Mouse (Mus musculus) liver, postnatal 0 days (tissue): Measurements from ENCODE around the gene Zp3r. TPM values are rescaled to one million over a fixed set of nuclear protein-coding genes. Genes with fewer than 3 reads are reported as not detected.

ENCODE experiments used
- ATAC-seq: fragments of 200-750 bp; cut with Nextera tagmentation; 2 replicates; pipeline ENCODE4 v1.8.0; 2017; ENCODE audit warnings: mild to moderate bottlenecking, moderate library complexity
- DNase-seq: peaks from one replicate; pipeline ENCODE4 v3.0.0-alpha.2; 2016
- H3K27ac ChIP-seq: fragments of 300-500 bp; sonication (generic); 2 replicates; pipeline ENCODE4 v1.5.1; 2014; ENCODE audit warnings: antibody characterized with exemption, moderate library complexity, mild to moderate bottlenecking, low read depth
- H3K27me3 ChIP-seq: fragments of 300-500 bp; sonication (generic); 2 replicates; pipeline ENCODE4 v1.6.1; 2014; ENCODE audit warnings: low read length, control low read depth, mixed read lengths; ENCODE audit not compliant: insufficient read depth
- H3K36me3 ChIP-seq: fragments of 300-500 bp; sonication (generic); replicated peaks from 2 replicates; pipeline ENCODE4 v1.6.1; 2014; ENCODE audit warnings: mild to moderate bottlenecking, control low read depth, low read length, moderate library complexity, mixed read lengths; ENCODE audit not compliant: insufficient read depth
- H3K4me1 ChIP-seq: fragments of 300-500 bp; sonication (generic); 2 replicates; pipeline ENCODE4 v1.6.1; 2014; ENCODE audit warnings: antibody characterized with exemption, mild to moderate bottlenecking, control low read depth; ENCODE audit not compliant: insufficient read depth
- H3K4me2 ChIP-seq: fragments of 300-500 bp; sonication (generic); 2 replicates; pipeline ENCODE4 v1.6.1; 2014; ENCODE audit warnings: low read depth, mild to moderate bottlenecking, low read length, moderate library complexity, mixed read lengths
- H3K4me3 ChIP-seq: fragments of 300-500 bp; sonication (generic); 2 replicates; pipeline ENCODE4 v1.5.1; 2014; ENCODE audit warnings: low read depth, low read length
- H3K9ac ChIP-seq: fragments of 300-500 bp; sonication (generic); replicated peaks from 2 replicates; pipeline ENCODE4 v1.6.1; 2014; ENCODE audit warnings: mild to moderate bottlenecking, moderate library complexity
- H3K9me3 ChIP-seq: fragments of 300-500 bp; sonication (generic); 2 replicates; pipeline ENCODE4 v1.6.1; 2016; ENCODE audit warnings: mild to moderate bottlenecking, control low read depth, low read length, mixed read lengths
- CTCF ChIP-seq: sonication (generic); IDR thresholded peaks from 2 replicates; pipeline ENCODE4 v1.5.1; 2016; ENCODE audit warnings: antibody characterized with exemption, low read depth
- EP300 ChIP-seq: IDR thresholded peaks from 2 replicates; pipeline ENCODE4 v1.6.1; 2016; ENCODE audit warnings: antibody characterized with exemption, low read depth, mild to moderate bottlenecking
- WGBS: fragments of 180-500 bp; shearing (Covaris S2); extraction: QIAGEN DNeasy Blood & Tissue Kit; methylation state at CpG from one replicate; pipeline ENCODE4 v1.1.7; 2014; ENCODE audit not compliant: insufficient replicate concordance; 5-methylcytosine and 5-hydroxymethylcytosine counted together
- polyA plus RNA-seq: library from polyadenylated mRNA; unstranded; fragments of >200 nt; fragmentation: Nextera tagmentation; extraction: Ambion mirVana; gene quantifications from 2 replicates; pipeline ENCODE4 v1.2.1, GENCODE M21; 2015

The Zp3r gene
- polyA plus RNA-seq, 1 experiment from 2014 or later, result not detected

DNA sequence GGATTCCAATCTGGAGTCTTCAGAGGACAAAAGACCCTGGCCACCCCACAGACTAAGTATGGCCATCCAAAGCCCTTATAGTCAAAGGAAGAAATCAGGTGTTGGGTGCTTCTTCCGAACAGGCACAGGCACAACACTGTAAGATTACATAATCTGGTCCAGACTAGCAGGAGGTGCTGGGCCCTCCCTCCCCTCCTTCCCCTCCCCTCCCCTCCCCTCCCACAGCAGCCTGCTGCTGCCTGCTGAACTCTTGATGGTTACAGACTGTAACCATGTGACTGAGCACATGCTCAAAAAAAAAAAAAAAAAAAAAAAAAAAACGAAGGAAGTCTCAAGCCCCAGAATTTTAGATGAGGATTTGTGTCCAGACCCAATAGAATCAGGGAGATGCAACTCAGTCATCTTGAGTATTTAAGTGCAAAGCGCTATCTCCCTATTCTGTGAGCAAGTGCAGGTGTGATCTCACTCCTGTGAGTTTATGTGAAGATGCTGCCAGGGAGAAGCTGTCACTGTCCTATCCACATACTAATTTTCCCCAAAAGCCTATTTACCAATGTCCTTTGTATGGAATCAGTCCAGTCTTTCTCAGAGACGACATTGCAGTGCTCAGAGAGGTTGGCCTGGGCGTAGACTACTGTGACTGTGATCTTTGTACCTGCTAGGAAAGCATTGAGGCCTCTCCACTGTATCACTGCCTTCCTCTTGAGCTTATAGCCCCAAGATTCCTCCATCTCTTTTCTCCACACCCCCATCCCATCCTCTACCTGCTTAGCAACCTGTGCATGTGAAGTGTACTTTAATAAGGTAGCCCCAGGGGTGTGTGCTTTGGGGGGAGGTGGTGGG is 77.8 kb downstream of the Zp3r start:
- DNase-seq, result peak; percentile 18
- H3K27ac ChIP-seq, result peak overlapping the region; percentile 66; the same call in 1 of the 2 replicates
- H3K27me3 ChIP-seq, result no peaks in the 10 kb centered on the region
- TF ChIP-seq EP300, result no peak
- no peak for TF ChIP-seq CTCF
- ATAC-seq, result 0 out of 2 replicates have a peak, but pooled peaks have one; percentile 22
- no peak overlapping the region for H3K4me3 ChIP-seq
- H3K9ac ChIP-seq, result no peak overlapping the region
- no peak overlapping the region; the same call in 1 of the 2 replicates for H3K4me2 ChIP-seq
- peaks cover 9% of the 10 kb centered on the region; the same call in 1 of the 2 replicates for H3K4me1 ChIP-seq
- 55% methylated on average over 5 of the region's 5 CpGs for WGBS
- H3K36me3 ChIP-seq, result no peaks in the 10 kb centered on the region
- no peaks in the 10 kb centered on the region for H3K9me3 ChIP-seq

DNA sequence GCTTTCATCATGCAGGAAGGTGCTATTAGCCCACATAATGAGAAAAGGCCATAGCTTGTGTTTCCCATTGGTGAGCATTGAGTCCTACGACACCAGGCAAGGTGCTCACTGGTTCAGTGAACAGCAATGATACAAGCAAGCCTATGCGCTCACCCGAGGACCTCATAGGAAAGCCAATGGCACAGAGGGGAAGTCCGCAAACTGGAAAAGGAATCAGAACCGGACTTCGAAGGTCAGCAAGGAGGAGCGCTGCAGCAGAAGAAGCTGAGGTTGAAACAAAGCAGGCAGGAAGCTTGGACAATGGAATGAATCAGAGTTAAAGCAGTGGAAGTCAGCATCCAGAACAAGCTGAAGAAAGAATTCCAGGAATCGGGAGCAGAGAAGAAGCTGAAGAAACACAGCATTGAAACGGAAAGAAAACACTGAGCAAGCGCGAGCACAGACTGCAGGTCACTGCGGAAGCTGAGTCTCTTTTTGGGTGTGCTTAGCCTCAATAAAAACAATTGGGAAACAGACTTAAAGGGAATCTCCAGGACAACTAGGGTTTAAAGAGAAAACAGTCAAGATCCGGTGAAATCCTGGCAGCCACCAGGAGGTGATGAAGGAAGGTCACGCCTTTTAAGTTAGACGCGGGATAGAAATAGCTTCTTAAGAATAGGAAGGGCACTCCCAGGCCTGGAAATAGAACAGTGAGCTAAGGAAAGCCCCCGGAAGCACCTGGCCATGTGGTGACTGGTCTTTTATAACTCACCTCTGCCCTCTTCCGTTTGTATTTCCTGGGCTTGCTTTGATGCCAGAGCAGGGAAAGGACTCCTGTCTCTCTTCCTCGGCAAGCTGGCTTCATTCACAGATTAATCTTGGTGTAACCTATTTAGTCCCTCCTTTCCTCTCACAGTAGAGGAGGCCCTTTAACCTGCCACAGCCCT is 78.9 kb downstream of the Zp3r start:
- Histone ChIP-seq H3K4me3 (no peak overlapping the region), H3K9ac (no peak overlapping the region), H3K36me3 (no peaks in the 10 kb centered on the region), H3K27ac (peak overlapping the region; percentile 66; the same call in 1 of the 2 replicates), H3K27me3 (no peaks in the 10 kb centered on the region), H3K4me2 (peak overlapping the region; percentile 40), H3K9me3 (no peaks in the 10 kb centered on the region), H3K4me1 (peaks cover 9% of the 10 kb centered on the region; the same call in 1 of the 2 replicates)
- TF ChIP-seq EP300 (no peak), CTCF (no peak)
- WGBS, result 34% methylated on average over 19 of the region's 19 CpGs
- DNase-seq, result peak; percentile 20
- ATAC-seq, result peak; percentile 60

DNA sequence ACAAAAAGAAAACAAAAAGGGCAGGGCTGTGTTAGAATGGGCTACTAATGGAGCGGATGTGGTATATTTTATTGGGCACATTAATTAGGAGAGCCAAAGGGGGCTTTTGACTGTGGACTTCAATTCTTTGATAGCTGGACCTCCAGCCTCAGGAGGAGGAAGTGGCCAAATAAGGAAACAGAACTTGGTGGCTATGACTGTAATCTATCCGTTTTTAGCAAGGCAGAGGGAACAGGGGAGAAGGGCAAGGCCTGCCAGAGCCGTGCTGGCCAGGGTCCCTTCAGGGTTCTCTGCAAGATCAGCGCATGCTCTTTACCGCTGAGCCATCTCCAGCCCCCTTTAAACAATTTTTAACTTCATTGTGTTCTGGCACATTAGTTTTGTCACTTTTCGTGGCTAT is 79.7 kb downstream of the Zp3r start:
- Histone ChIP-seq H3K36me3 (no peaks in the 10 kb centered on the region), H3K4me2 (no peak overlapping the region), H3K27ac (peak overlapping the region; percentile 29; the same call in 1 of the 2 replicates), H3K9me3 (no peaks in the 10 kb centered on the region), H3K27me3 (no peaks in the 10 kb centered on the region), H3K4me3 (no peak overlapping the region), H3K9ac (no peak overlapping the region), H3K4me1 (peaks cover 9% of the 10 kb centered on the region; the same call in 1 of the 2 replicates)
- DNase-seq (no peak), ATAC-seq (no peak)
- WGBS, result 46% methylated on average over 6 of the region's 6 CpGs
- no peak for TF ChIP-seq EP300
- no peak for TF ChIP-seq CTCF

DNA sequence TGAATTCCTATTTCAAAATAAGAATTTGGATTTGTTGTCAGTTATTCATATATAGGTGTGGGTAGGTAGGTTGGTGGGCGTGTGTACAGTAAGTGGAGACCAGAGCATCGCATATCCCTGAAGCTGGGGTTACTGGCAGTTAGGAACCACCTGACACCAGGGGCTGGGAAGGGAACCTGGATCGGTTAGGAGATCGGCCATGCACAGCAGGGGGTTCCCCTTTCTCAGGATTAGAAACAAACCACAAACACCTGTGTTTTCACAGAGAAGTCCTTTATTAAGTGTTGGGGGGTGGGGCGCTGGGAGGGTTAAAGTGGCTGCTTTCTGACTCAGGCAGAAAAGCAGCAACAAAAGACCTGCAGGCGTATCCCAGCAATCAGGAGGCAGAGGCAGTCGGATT is 80.3 kb downstream of the Zp3r start:
- TF ChIP-seq CTCF, result no peak
- no peak for TF ChIP-seq EP300
- H3K9ac ChIP-seq, result no peak overlapping the region
- peak; percentile 23 for DNase-seq
- WGBS, result 41% methylated on average over 7 of the region's 7 CpGs
- peaks cover 9% of the 10 kb centered on the region; the same call in 1 of the 2 replicates for H3K4me1 ChIP-seq
- H3K4me3 ChIP-seq, result no peak overlapping the region
- H3K27ac ChIP-seq, result no peak overlapping the region
- H3K4me2 ChIP-seq, result no peak overlapping the region
- no peaks in the 10 kb centered on the region for H3K27me3 ChIP-seq
- no peaks in the 10 kb centered on the region for H3K36me3 ChIP-seq
- peak; percentile 23; the same call in 1 of the 2 replicates for ATAC-seq
- no peaks in the 10 kb centered on the region for H3K9me3 ChIP-seq

DNA sequence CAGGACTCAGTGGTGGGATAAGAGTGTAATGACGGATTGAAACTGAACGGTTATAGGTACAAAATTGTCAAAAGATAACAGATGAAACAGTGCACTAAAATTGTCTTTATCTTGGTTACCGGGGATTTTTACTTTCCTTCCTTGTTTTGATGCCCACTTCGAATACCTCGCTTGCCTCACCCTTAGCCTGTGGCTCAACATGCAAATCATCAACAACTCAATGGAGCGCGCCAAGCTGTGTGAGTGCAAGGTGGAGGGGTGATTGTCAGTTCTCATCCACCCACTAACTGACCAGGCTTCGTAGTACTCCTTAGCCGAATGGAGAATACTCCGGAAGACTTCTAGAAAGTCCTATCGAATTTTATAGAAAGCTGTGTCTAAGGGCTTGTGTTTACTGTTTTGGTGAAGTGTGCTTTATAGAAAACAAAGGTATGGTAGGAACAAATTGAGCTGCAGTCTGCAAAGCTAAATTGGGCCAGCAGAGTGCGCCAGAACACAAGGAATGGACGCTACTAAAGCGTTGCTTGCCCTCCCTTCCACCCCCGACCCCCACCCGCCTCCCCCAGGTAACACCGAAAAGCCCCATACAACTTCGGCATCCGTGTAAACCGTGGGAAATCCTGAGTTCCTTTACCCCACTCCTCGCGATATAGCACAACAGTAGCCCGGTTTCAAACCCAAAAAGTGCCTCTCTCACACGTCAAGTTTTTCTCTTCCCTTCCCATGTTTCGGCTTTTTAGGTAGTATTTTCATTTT is 81.6 kb downstream of the Zp3r start:
- no peaks in the 10 kb centered on the region for H3K9me3 ChIP-seq
- WGBS, result 17% methylated on average over 25 of the region's 25 CpGs
- peak; percentile 49 for ATAC-seq
- no peak overlapping the region for H3K27ac ChIP-seq
- H3K9ac ChIP-seq, result no peak overlapping the region
- H3K4me2 ChIP-seq, result peak overlapping the region; percentile 70
- no peaks in the 10 kb centered on the region for H3K36me3 ChIP-seq
- no peaks in the 10 kb centered on the region for H3K27me3 ChIP-seq
- DNase-seq, result peak; percentile 75
- peak overlapping the region; percentile 38 for H3K4me3 ChIP-seq
- H3K4me1 ChIP-seq, result peaks cover 9% of the 10 kb centered on the region; the same call in 1 of the 2 replicates
- TF ChIP-seq CTCF (peak; percentile 70), EP300 (no peak)

Other genes with a start within 250 kb of the Zp3r start
- not detected in 2 replicates for gene Cd55b, start 206.6 kb downstream of the Zp3r start, polyA plus RNA-seq
- gene Cd55, start 166.9 kb downstream of the Zp3r start, polyA plus RNA-seq, result 10.7 and 13.2 TPM in 2 replicates
- gene C4bp, start 32.0 kb upstream of the Zp3r start, polyA plus RNA-seq, result 10.0 and 10.8 TPM in 2 replicates
- 0.07 TPM in 1 of 2 replicates, not detected in the other for gene Gm29427, start 86.2 kb upstream of the Zp3r start, polyA plus RNA-seq
- 17.3 and 20.3 TPM in 2 replicates for gene Yod1, start 87.7 kb upstream of the Zp3r start, polyA plus RNA-seq
- gene Pfkfb2, start 99.6 kb upstream of the Zp3r start, polyA plus RNA-seq, result 2.0 and 2.6 TPM in 2 replicates
- gene AA986860, start 102.4 kb upstream of the Zp3r start, polyA plus RNA-seq, result 1.1 and 1.4 TPM in 2 replicates
- gene Fcamr, start 171.3 kb upstream of the Zp3r start, polyA plus RNA-seq, result not detected in 2 replicates
- gene Pigr, start 197.1 kb upstream of the Zp3r start, polyA plus RNA-seq, result 1.2 TPM in 2 replicates
- 1.00 and 1.1 TPM in 2 replicates for gene Fcmr, start 236.0 kb upstream of the Zp3r start, polyA plus RNA-seq